Mouse (Mus musculus) macrophage (primary cell): ENCODE measurements at regions not wholly inside any gene's neighbourhood (a gene's known extent, or its start where the extent isn't known, plus 50 kb on each side); places are given as distances from the start of the nearest gene placed in this dataset.

Experiments
- H3K27ac ChIP-seq: fragments of 350-480 bp; formaldehyde crosslinking; 2 replicates; pipeline ENCODE4 v1.9.0; 2021
- H3K36me3 ChIP-seq: fragments of 350-480 bp; formaldehyde crosslinking; 2 replicates; pipeline ENCODE4 v1.9.0; 2021; ENCODE audit errors: inconsistent target
- H3K4me3 ChIP-seq: fragments of 350-480 bp; formaldehyde crosslinking; 2 replicates; pipeline ENCODE4 v1.9.0; 2021; ENCODE audit errors: inconsistent target
- H3K79me2 ChIP-seq: fragments of 350-480 bp; formaldehyde crosslinking; 2 replicates; pipeline ENCODE4 v1.9.0; 2021; ENCODE audit errors: inconsistent target
- WGBS: methylation state at CpG from one replicate; pipeline ENCODE4 v1.1.7; 2026; ENCODE audit warnings: inconsistent platforms; ENCODE audit not compliant: missing documents; 5-methylcytosine and 5-hydroxymethylcytosine counted together

DNA sequence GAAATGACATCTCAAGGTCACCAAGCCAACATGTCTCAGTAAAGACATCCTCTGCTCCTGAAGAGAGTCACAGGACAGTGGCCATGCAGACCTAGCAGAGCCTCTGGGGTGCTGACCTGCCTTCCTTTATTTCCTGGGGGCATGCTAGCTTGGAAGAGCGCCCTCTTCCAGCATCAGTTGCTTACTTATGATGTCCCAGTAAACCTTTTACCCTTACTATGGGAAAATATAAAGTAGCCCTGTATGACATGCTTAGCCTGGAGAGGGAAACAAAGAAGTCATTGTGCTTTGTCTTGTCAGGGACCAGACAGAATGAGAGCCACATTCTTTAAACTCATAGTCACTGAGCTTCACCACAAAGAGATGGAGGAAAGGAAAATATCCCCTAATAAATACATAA, 82.9 kb downstream of the Postn start:
- no peaks in the 10 kb centered on the region for H3K36me3 ChIP-seq
- no peaks in the 10 kb centered on the region for H3K79me2 ChIP-seq
- H3K27ac ChIP-seq = no peak overlapping the region
- 75% methylated on average over 1 of the region's 1 CpGs for WGBS
- no peak overlapping the region for H3K4me3 ChIP-seq

DNA sequence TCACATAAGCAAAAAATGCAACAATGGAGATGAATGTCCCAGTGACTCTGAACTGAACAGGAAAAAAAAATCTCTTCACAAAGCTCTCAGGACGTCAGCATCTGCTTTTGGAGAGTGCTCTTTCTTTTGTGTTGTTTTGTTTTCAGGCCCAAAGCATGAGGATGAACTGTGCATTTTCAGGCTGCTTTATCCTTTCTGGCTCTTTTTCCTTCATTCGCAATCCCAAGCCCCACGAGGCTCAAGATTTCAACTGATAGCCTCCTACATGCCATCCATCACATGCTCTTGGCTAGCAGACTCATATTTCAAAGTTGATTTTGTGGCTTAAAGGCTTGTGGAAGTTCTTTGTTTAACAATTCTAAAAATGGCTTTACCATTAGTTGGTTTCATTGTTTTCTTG, 86.0 kb downstream of the Postn start:
- Histone ChIP-seq H3K36me3 (no peaks in the 10 kb centered on the region), H3K4me3 (no peak overlapping the region), H3K79me2 (no peaks in the 10 kb centered on the region), H3K27ac (no peak overlapping the region)
- 59% methylated on average over 3 of the region's 3 CpGs for WGBS

DNA sequence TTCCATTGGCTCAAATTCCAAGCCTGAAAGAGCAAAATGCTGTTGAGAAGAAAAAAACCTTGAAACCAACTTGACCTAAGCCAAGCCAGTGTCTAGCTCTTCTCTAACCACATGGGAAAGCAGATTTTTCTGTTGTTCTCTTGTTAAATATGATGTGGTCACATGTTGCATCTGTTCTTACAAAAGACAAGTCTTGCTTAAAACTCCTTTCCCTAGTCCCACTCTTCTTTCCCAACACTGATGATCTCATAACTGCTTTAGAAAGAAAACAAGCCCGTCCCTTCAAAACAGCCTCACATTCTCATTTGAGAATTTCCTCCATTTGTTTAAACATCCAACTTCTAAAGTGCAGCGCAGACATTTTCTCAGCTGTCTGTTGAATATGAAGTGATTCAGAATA, 96.5 kb downstream of the Postn start:
- 50% methylated on average over 1 of the region's 2 CpGs for WGBS
- Histone ChIP-seq H3K36me3 (no peaks in the 10 kb centered on the region), H3K27ac (no peak overlapping the region)

GRCm38 (mm10) chr3:54461366-54461765, 100.5 kb downstream of the Postn start:
- Histone ChIP-seq H3K4me3 (no peak overlapping the region), H3K79me2 (no peaks in the 10 kb centered on the region), H3K36me3 (no peaks in the 10 kb centered on the region), H3K27ac (no peak overlapping the region)
- 95% methylated on average over 5 of the region's 6 CpGs for WGBS

More for the DNA sequence above, 96.5 kb downstream of the Postn start:
- Histone ChIP-seq H3K4me3 (no peak overlapping the region), H3K79me2 (no peaks in the 10 kb centered on the region)

DNA sequence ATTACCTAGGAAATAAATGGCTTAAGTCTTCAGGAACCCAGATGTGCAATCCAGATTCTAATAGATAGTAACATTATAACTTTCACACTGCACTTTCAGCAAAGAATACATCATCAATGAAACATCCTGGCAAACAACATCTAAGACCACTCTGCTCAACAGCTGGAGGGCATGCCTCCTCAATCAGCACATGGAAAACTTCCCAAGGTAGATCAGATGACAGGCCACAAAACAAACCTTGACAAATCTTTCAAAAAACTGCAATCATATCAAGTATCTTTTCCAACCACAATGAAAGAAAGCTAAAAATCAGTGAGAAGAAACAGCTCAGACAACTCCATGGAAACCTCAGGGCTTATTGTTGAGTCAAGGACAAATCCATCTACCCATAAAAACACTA, 105.2 kb downstream of the Postn start:
- Histone ChIP-seq H3K36me3 (no peaks in the 10 kb centered on the region), H3K27ac (no peak overlapping the region), H3K4me3 (no peak overlapping the region), H3K79me2 (no peaks in the 10 kb centered on the region)

DNA sequence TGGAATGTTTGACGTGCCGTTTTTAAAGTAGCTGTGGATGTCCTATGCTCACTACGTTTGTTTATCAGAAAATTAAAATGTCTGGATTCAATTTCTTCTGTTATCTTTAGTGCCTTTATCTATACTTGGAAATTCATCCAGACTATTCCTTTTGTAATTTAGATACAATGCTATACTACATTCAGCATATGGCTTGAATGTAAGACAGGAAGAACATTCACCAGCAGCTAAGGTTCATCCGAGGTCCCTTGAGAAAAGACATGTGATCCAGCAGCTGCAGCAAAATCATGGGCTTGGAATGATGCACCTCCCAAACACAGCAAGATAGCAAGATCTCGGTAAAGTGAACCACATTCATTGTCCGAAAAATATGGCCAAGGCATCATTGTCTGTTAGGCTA, 113.3 kb downstream of the Postn start:
- H3K4me3 ChIP-seq = no peak overlapping the region
- WGBS = 96% methylated on average over 6 of the region's 6 CpGs
- H3K27ac ChIP-seq = no peak overlapping the region
- H3K79me2 ChIP-seq = no peaks in the 10 kb centered on the region
- no peaks in the 10 kb centered on the region for H3K36me3 ChIP-seq

- H3K79me2 ChIP-seq = no peaks in the 10 kb centered on the region
- WGBS = 100% methylated on average over 3 of the region's 3 CpGs
- H3K27ac ChIP-seq = no peak overlapping the region
- no peak overlapping the region for H3K4me3 ChIP-seq
- no peaks in the 10 kb centered on the region for H3K36me3 ChIP-seq
Observed at GRCm38 (mm10) chr3:54475879-54476278, 115.0 kb downstream of the Postn start.

GRCm38 (mm10) chr3:54477986-54478385, 117.1 kb downstream of the Postn start:
- no peak overlapping the region for H3K4me3 ChIP-seq
- H3K27ac ChIP-seq = no peak overlapping the region
- no peaks in the 10 kb centered on the region for H3K79me2 ChIP-seq
- 94% methylated on average over 4 of the region's 4 CpGs for WGBS
- H3K36me3 ChIP-seq = no peaks in the 10 kb centered on the region

DNA sequence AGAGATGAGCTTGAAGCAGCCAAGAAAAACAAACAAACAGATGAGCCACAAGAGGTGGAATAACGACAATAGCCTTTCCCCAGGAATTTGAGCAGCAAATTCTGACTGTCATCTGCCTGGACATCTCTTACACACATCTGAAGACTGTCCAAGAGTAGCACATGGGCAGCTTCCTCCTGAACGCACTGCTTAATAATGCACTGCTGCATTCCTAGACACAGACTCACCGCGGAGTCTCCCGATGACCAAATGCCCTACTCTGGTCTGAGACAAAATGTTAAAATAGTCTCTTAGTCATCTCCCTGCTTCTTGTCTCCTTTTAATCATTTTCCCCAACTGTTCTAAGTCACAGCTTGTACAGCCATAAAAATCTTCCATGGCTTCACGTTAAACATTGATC, 119.3 kb downstream of the Postn start:
- Histone ChIP-seq H3K36me3 (no peaks in the 10 kb centered on the region), H3K79me2 (no peaks in the 10 kb centered on the region), H3K27ac (no peak overlapping the region), H3K4me3 (no peak overlapping the region)
- 91% methylated on average over 6 of the region's 6 CpGs for WGBS

DNA sequence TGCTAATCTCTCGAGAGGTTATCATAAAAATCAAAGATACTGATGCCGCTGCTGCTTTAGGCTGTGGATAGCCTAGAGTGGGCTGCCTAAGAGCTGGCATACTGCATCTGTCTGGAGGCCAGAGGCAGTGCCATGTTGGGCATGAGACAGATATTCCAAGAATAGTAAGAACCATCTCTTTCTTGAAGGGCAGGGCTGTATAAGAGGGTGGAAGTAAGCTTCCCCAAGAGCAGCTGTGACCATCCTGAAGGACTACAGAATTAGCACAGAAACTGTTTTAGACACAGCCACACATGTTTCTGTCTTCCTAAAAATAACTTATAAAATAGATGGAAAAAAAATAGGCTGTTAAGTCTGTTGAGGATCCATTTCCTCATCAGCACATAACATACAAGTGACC, 126.4 kb downstream of the Postn start:
- H3K27ac ChIP-seq = no peak overlapping the region
- no peaks in the 10 kb centered on the region for H3K79me2 ChIP-seq
- no peak overlapping the region for H3K4me3 ChIP-seq
- H3K36me3 ChIP-seq = no peaks in the 10 kb centered on the region
- WGBS = 100% methylated on average over 2 of the region's 2 CpGs

DNA sequence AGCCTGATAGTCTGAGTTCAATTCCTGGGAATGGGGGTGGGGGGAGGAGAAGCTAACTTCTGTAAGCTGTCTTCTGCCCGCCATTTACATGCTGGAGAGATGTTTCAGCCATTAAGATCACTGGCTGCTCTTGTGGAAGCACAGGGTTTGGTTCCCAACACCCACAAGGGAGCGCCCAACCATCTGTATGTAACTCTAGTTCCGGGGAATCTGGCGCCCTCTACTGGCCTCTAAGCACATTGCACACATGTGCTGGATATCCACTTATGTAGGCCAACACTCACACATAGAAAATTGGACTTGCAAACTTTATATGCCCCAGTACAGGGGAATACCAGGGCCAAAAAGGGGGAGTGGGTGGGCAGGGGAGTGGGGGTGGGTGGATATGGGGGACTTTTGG, 126.9 kb downstream of the Postn start:
- no peaks in the 10 kb centered on the region for H3K79me2 ChIP-seq
- H3K4me3 ChIP-seq = no peak overlapping the region
- WGBS = 75% methylated on average over 4 of the region's 4 CpGs
- H3K36me3 ChIP-seq = no peaks in the 10 kb centered on the region
- no peak overlapping the region for H3K27ac ChIP-seq

DNA sequence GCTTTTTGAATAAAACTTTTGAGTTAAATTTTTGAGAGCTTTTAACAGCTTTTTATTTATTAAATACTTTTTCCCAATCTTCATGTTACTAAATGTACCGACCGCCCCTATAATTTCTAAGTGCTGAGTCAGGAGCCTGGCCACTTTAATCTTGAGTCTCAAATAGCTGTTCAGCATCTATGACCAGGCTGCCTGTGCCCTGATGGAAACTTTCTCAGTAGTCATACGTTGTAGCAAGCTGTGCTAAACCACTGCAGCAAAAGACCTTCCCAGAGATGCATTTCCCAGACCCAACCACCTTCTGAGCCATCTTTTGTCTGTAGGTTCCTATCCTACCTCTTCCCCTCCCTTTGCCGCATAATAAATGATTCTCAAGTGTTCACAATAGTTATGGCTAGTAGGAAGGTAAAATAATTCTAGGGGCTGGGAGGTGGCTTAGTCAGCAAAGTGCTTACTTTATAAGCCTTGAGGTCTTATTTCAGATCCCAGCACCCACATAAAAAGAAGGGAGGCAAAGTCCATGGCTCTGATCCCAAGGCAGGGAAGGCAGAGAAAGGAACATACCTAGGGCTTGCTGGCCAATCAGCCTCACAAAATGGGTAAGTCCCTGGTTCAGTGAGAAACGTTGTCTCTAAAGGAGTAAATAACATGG, 129.5 kb downstream of the Postn start:
- 91% methylated on average over 5 of the region's 5 CpGs for WGBS
- H3K27ac ChIP-seq = no peak overlapping the region
- H3K4me3 ChIP-seq = no peak overlapping the region
- no peaks in the 10 kb centered on the region for H3K79me2 ChIP-seq
- no peaks in the 10 kb centered on the region for H3K36me3 ChIP-seq

DNA sequence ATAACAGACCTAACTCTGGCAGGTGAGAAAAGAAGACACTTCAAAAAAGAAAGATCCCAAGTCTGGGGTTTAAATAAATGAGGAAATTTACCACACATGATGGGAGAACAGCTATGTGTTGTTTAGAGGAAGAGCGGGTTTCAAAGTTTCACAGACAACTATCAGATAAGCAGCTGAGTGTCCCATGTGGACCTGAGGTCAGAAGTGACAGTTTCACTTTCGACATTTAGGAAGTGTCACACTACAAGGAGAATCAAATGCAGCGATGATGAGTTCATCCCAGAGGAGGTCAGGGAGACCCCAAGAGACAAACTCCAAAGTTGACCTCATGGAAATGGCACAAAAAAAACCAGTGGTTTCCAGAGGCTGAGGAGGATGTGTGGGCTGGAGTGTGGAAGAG, 132.7 kb downstream of the Postn start:
- 19% methylated on average over 3 of the region's 3 CpGs for WGBS
- Histone ChIP-seq H3K27ac (no peak overlapping the region), H3K36me3 (no peaks in the 10 kb centered on the region), H3K79me2 (no peaks in the 10 kb centered on the region), H3K4me3 (no peak overlapping the region)

GRCm38 (mm10) chr3:54504997-54505396, 144.1 kb downstream of the Postn start:
- H3K79me2 ChIP-seq = no peaks in the 10 kb centered on the region
- 45% methylated on average over 3 of the region's 3 CpGs for WGBS
- H3K36me3 ChIP-seq = no peaks in the 10 kb centered on the region
- no peak overlapping the region for H3K27ac ChIP-seq
- H3K4me3 ChIP-seq = no peak overlapping the region

DNA sequence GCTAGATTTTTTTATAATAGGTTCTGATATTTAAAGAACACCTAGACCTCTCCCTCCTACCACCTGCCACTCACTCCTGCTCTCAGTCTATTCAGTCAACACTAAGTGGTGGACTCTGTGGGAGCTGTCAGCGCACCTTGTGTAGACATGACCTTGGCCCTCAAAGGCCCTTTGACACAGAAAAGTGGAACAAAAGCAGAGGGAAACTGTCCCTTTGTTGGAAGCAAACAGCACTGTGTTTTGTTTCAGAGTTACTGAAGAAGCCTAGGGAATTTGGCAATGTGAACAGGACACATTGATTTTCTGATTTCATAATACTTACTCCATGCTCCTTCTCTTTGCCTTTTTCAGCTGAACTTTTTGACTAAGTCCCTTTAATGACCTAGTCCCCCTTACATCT, 146.7 kb downstream of the Postn start:
- H3K4me3 ChIP-seq = no peak overlapping the region
- no peak overlapping the region for H3K27ac ChIP-seq
- 100% methylated on average over 1 of the region's 1 CpGs for WGBS
- H3K79me2 ChIP-seq = no peaks in the 10 kb centered on the region
- H3K36me3 ChIP-seq = no peaks in the 10 kb centered on the region

DNA sequence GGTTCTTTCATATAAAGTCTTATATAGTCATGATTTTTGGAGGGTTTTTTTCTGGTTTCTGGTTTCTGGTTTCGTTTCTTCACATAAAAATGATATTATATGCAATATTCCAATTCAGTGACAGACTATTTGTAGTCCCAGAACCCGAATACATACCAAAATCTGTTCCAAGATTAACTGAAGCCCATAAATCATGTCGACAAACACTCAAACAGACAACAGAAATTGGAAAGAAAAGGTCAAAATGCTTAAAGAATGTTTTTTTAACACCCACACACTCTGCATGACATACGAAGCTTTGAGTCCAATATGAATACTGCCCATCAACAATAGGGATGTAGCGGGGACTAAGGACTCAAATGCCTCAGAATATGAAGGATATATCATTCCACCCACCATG, 148.0 kb downstream of the Postn start:
- H3K27ac ChIP-seq = no peak overlapping the region
- H3K4me3 ChIP-seq = no peak overlapping the region
- H3K36me3 ChIP-seq = no peaks in the 10 kb centered on the region
- WGBS = 78% methylated on average over 5 of the region's 5 CpGs
- no peaks in the 10 kb centered on the region for H3K79me2 ChIP-seq
